Mouse (Mus musculus) embryo, embryonic 11 days (tissue): ENCODE data around the gene Ago4.

ENCODE experiments used
- DNase-seq: peaks from one replicate; pipeline ENCODE4 v3.0.0-alpha.2; 2015

Gene Ago4

DNA sequence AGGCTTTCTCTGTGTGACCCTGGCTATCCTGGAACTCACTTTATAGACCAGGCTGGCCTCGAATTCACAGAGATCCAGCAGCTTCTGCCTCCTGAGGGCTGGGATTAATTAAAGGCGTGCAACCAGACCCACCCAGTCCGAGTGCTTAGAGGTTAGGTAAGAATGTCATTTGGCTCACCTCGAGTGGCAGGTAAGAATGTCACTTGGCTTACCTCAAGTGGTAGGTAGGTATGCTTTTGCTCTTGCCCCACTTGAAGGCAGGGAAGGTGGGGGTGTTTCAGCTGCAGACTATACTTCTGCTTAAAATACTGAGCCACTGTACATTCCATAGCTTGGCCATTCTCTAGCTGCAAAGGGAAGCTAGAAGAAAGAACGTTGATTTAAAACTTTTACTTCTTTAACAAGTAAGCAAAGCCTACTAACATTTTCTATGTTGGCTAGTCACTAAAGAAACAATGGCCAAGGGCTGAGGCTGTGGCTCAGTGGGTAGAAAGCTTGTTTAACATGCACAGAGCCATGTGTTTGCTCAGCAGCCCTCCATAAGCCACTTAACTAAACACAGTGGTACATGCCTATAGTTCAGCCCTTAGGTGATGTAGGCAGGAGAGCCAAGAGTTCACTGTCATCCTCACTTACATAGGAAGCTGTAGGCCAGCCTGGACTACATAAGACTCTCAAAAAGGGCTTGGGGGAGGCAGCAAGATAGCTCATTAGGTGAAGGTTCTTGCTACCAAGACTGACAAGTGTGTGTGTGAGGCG lies 20.8 kb downstream of the Ago4 start:
- DNase-seq = no peak

DNA sequence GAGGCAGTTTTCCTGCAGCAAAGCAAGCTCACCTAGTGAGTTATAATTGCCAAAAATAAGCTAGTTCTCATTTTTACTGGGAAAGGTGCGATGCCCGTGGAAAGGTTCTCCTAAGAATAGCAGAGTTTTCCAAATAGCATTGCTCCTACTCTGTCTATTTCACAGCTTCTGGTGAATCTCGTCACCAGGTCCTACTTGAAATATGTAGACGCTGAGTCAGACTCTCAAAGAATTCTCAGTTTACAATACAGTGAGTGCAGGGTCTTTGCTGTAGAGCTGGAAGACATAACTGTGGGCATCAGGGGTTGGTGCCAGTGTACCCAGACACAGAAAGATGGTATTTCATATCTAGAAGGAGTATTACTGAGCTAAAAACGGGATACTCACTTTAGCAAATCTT lies 22.3 kb downstream of the Ago4 start:
- DNase-seq = no peak

DNA sequence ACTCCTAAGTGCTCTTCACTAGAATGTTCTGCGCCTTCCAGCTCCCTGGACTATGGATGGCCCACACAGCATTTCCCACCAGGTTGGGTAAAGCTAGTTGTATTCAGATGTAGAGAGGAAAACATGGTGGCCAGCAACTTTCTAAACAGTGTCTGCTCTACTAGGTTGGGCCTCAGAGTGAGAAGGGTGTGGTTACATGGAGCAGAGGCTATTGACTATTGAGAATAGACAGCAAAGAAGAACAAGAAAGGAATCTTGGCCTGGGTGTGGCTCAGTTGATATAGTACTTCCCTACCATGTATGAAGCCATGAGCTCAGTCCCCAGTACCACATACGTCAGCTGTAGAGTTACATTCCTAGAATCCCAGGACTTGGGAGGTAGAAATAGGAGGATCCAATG lies 24.2 kb downstream of the Ago4 start:
- DNase-seq = no peak

DNA sequence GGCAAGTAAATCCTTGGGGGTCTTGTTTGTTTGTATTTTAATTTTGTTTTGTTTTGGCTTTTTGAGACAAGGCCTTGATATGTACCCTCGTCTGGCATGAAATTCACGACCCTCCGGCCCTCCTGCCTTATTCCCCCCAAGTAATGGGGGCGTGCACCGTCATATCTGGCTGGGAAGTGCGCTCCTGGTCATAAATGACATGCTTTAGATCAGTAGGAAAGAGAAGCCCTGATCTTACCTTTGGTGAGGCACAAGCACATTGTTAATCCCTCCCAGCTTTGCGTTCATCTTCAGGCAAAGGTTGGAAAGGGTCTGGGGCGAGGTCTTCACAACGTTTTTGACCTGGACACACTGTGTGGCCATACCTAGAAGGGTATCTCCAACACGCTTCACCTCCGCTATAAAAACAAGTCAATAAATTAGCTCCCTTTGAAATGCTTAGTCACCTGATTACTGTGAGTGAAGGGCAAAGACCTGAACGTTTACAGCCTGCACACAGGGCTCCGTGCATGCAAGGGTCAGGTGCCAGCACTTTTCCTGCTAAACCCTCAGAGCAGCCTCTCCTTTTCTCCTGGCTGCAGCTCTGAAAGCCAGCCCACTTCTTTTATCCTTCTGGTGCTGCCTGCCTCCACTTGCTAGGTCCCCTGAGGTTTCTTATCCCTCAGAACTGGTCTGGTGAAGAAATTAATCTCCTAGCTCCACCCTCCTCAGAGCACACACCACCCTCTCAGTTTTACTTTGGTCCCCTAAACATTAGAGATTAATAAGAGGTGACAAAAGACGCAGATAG lies 25.0 kb downstream of the Ago4 start:
- no peak for DNase-seq

DNA sequence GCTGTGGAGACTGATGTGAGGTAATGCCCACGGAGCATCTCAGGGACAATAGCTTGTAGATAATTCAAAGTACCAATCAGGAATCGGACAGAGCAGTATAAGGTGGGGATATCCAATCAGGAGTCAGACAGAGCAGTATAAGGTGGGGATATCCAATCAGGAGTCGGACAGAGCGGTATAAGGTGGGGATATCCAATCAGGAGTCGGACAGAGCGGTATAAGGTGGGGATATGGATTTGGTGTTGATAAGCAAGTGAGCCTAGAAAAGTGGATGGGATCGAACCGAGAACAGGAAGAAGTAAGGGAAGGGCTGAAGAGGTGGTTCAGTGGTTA lies 30.3 kb downstream of the Ago4 start:
- DNase-seq = no peak

DNA sequence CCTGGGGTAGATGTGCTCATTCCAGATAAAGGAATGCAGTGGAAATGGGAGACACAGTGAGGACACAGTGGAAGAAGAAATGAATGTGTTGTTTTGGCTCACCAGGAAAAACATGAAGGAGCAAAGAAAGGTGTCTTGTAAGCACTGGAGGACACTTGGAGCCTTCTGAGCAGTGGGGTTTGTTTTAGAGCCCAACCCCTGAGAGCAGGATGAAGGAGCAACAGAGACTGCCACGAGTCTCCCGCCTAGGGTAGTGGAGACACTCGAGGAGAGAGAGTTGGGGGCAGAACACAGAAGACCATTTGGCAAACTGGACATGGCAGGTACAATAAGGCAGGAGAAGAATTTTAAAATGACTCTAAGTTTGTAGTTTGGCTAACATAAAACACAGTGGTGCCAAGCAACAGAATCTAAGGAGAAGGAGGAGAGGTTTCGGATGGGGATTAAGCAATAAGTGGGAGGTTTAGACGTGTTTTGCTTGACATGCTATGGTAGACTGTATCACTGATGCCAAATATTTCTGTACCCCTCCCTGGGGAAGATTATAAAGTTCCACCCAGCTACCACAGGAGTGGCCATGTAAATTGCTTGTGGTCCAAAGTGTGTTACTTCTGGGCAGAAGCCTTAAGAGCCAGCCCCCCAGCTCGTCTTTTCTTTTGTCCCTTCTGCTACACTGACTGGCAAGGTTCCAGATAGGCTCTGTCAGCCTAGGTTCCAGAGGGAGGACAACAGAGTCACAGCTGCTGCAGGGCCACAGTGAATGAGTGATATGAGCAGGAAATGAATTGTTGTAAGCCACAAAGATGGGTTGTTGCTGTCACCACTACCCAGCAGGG lies 30.9 kb downstream of the Ago4 start:
- DNase-seq = no peak

DNA sequence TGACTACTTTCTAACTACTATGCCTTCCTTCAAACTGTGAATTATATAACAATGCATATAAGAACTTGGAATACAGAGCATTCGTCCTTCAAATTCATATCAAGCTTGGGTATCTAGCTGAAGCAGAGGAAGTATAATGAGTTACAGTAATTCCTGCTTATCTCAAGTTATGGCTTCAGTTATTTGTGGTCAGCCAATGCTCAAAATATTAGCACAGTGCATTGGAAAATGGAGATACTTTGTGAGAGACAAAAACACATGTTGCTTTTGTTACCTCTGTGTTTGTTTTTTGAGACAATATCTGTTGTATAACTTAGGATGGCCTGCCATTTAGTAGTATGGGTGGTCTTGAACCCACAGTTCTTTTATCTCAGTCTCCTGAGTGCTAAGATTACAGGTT lies 34.7 kb downstream of the Ago4 start:
- DNase-seq = no peak

DNA sequence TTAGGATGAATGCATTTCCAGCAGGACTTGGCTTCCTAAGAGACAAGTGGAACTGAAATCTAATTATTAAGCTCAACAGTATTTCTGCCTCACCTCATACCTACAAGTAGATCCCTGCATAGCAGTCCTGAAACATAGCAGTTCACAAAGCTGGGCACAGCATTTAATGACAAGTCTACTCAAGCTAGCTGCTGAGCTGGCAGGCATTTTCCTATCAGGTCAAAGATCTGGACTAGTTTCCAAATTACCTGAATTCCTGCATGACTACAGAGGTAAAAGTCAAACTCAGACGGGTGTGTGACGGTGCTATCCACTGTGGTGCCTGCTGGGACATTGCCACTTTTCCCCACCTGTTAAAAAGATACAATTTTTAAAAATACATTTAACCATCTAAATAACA lies 36.3 kb downstream of the Ago4 start:
- DNase-seq = no peak

DNA sequence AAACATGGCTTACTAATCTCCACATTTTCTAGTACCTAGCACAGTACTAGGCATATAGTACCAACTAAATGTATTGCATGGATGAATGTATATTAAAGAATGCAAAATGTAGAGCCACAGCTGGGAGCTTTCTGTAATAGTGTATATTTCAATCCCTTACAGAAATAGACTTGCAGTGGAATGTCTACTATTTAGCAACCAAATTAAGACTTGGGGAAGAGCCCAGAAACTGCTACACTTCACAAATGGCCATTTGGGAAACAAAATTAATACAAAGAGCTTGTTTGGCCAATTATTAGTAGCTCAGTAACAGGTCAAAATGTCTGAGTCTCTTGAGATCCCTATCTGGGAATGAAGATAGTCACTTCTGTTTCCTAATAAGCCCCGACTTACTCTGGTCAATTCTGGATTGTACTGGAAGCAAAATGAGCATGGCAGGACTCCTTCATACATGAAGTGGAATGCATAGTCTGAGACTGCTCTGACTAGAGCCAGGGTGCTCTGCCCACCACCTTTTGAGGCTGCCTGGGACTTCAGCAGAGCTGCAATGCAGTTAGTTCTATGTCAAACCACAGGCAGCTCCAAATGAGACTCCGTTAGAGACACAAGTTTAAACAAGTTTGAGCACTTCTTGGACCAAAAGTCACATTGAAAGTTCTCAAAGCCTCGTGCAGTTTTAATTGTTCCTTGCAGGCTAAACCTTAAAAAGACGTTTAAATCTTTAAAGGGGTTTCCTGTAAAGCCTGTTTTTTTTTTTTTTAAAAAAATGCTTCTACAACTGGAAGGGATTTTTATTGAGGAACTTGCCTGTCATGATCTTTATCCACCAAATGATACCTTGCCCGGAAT lies 37.1 kb downstream of the Ago4 start:
- no peak for DNase-seq

DNA sequence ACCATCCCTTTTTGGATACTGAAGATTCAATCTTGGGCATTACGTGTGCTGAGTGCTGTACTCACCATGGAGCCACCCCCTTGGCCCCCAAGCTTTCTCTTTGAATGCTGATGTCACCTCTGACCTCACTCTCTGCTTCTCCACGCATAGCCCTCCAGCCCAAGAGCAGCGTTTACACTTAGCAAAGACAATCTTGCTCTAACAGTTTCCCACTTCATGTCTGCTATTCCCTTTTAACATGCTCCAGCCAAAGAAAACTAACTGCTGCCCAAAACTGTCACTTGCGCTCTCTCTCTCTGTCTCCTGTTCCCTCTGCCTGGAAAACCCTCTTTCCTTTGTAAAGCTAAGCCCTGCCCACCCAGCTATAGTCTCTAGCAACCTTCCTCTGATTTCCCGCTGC lies 37.8 kb downstream of the Ago4 start:
- DNase-seq = no peak

DNA sequence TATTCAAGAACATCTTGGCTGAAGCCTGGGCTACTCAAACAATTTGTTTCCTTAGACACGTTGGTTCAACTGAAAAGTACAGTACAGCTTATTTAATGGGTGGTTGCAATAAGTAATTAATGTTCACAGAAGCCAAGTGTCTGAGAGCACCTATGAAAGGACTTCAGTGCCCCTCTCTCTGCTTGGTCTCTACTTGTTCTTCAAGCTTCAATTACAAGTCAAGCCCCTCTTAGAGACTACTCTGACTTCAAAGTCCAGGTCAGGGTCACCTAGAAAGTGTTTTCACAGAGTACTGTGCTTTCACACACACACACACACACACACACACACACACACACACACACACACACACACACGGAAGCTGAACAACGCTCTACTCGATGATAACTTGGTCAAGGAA lies 39.9 kb downstream of the Ago4 start:
- no peak for DNase-seq

DNA sequence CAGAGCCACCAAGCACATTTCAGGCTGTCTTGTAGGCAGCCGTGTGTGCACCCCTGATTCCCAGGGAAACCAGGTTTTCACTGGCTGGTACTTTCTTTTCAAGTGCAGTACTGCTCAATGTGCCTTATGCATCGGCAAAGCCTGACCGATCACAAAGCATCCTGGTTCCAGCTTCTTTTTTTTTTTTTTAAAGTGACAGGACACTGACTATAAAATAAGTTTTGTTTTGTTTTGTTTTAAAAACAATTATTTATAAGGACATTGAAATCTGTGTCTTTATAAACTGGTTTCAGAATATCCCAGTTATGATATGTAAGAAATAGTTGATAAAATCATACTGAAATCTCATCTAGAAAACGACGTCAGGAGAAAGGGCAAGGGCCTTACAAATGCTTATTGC lies 41.3 kb downstream of the Ago4 start:
- no peak for DNase-seq

DNA sequence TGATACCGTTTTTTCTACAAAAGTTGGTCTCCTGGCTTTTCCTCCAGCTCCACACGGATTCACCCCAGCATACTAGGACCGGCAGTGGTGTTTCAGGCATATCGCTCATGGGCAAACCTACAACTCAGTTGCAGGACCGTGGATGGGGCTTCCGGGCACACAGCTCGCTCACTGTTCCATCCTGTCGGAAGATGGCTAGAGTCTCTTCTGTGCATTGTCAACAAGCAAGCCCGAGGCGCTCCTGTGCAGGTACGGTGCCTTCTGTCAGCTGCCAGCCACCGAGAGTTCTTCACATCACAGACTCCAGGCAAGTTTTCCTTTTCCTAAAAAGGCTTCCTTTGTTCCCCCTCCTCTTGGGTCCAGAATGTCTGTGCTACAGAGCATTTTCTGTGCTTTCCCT lies 42.5 kb downstream of the Ago4 start:
- no peak for DNase-seq

DNA sequence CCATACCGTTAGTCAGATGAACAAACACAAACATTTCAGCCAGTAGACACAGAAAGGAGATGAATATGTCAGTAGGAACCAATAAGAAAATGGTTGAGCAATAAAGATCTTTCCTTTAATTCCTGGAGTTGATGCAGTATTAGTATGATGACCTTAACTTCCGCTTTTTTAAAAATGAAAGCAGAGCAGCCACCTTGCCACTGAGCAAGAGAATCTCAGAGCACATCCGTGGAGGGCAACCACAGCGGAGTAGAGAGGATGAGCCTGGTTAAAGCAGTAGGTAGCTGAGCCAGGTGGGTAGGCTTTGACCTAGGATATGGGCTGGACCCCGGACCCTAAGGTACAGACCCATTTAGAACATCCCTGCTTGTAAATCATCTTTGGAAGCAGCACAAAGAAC lies 43.5 kb downstream of the Ago4 start:
- no peak for DNase-seq

DNA sequence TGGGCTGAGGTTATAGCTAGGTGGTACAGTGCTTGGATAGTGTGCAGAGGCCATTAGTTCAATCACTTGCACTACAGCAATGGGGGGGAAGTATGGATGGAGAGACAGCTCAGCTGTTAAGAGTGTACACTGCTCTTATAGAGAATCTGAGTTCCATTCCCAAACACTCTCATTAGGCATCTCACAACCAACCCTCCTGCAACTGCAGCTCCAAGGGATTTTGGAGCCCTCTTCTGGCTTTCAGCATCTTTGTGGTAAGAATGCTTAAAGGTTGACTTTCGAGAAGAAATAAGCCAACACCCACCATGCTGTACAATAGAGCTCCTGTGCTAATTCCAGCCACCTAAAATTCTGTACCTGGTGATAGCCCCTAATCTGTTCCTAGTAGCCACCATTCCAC lies 47.1 kb downstream of the Ago4 start:
- DNase-seq = no peak

DNA sequence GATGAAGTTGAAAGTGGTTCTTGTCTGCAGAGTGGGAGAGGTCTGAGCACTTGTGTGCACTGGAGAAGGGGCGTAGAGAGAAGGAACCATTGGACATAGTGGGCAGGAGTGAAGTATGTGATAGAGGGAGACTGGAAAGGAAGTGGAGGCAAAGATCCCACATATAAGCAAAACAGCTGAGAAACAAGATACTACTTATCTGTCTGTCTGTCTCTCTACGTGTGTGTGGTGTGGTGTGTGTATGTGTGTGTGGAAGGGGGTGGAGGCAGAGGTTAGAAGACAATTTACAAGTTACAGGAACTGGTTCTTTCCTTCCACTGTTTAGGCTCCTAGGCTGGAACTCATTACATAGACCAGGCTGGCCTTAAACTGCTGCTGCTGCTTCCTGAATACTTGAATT lies 48.2 kb downstream of the Ago4 start:
- DNase-seq = no peak

DNA sequence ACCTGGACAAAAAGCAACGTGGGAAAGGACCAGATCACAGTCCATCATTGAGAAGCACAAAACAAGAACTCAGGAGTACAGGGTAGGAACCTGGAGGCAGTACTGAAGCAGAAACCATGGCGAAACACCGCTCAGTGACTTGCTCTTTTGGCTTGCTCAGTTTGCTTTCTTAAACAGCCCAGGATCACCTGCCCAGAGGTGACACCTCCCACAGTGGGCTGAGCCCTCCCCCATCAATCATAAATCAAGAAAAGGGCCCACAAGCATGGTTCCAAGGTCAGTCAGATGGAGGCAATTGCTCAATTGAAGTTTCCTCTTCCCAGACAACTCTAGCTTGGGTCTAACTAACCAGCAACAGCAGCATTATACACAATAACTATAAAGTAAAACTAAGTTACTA lies 49.4 kb downstream of the Ago4 start:
- no peak for DNase-seq

DNA sequence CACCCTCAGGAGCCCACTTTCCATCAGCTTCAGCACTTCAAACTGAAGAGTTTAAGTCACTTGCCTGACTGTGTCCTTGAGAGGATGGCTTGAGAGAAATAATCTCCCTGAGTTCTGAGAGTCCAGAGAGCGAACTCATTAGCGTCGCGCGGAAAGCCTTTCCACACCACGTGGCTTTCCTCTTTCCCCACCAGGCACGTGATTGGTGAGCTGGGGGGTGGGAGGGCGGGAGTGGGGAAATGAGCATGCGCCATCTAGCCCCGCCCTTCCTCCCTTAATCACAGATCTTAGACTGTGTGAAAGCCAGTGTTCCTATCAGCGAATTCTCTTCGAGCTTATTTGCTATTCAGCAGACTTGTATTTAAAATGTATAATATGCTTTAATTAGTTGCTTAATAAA lies 50.3 kb downstream of the Ago4 start:
- no peak for DNase-seq

DNA sequence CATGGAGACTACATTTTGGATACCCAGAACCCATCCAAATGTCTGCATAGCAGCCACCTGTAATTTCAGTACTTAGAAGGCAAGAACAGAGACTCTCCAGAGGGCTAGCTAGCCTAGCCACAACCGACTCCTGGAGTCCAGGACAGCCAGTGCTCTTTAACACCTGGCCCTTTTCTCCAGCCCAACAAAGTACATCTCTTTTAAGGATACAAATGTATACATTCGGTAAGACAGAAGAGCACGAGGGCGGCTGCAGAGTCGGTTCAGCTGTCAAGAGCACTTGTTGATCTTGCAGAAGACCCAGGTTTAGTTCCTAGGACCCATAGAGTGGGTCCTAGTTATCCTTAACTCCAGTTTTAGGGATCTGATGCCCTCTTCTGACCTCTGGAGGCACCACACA lies 51.8 kb downstream of the Ago4 start:
- no peak for DNase-seq

DNA sequence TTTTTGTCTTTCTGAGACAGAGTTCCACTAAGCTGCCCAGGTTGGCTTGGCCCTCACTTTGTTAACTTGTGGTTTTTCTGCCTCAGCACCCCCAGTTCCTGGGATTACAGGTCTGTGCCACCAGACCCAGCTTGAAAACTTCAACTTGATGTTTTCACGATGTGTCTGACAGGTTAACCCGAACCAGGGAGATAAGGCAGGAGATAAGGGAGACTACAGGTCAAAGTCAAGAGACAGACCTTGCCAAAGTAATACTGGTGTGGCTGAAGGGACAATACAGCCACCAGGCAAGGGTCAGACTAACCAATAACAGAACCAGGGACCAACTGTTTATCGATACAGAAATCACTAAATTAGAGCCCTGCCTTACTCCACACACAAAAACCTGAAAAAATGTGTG lies 53.0 kb downstream of the Ago4 start:
- DNase-seq = no peak

DNA sequence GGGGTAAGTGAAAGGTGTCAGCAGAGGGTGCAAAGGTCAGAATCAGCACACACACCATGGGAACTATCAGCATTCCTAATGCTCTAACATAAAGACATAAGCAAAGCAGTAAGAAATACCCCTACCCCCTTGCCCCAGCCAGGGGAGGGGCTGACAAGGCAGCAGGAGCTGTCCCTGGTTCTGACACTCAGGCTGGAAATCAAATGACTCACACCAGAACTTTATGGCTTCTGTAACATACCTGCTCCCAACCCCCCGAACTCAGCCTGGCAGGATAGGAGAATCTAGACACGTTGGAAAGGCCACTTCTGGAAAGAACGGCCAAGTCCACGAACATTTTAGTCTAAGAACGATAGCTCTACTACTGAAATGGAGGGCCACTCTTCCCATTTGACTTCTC lies 60.2 kb downstream of the Ago4 start:
- DNase-seq = peak; percentile 51

DNA sequence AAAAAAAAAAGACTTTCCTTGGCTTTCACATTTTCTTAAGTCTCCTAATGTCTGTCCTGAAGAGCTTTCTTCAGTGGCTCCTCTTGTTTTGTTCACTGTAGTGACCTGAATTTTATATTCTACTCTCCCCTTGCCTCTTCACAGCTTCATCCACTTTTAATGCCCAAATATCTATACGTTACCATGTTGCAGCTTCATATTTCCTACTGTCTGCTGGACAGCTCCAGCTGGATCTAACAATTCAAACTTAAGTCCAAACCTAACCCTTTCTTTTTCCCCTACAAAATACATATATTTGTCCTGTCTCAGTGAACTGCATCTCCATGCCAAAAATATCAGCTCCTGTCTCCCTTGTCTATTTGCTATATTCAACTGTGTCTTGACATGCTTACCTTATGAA lies 63.9 kb downstream of the Ago4 start:
- no peak for DNase-seq

DNA sequence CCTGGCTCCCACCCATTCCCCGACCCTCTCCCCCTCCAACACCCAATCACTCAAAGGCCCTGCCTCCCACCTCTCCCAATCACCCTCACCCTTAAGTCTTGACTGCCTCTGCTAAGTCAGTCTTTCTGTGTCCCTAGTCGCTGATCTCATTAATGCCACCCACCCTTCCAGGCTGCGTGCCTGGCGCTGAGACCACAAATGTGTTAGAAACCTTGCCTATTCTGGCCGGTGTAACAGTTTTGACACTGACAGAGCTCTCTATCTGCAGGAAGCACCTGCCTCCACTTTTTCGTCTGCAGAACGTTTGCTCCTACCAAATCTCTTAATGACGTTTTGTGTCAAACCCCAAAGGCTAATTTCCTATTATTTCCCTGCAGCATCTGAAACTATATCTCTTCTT lies 64.3 kb downstream of the Ago4 start:
- DNase-seq = no peak
